Mouse (Mus musculus) C2C12 (cell line): Measurements from ENCODE around the gene Rbms3. TPM values are rescaled to one million over a fixed set of nuclear protein-coding genes. Genes with fewer than 3 reads are reported as not detected.

Experiments
- H3K27me3 ChIP-seq: one replicate; pipeline ENCODE4 v1.6.1; 2011; ENCODE audit not compliant: control insufficient read depth, insufficient read depth, insufficient read length
- H3K36me3 ChIP-seq: one replicate; pipeline ENCODE4 v1.6.1; 2011; ENCODE audit not compliant: control insufficient read depth, insufficient read depth
- H3K4me3 ChIP-seq: one replicate; pipeline ENCODE4 v1.5.1; 2011; ENCODE audit warnings: mild to moderate bottlenecking, control low read depth; ENCODE audit not compliant: poor library complexity, insufficient read depth, severe bottlenecking
- H3K79me2 ChIP-seq: one replicate; pipeline ENCODE4 v1.6.1; 2011; ENCODE audit not compliant: control insufficient read depth, insufficient read depth
- H3K79me3 ChIP-seq: one replicate; pipeline ENCODE4 v1.6.1; 2011; ENCODE audit warnings: low read depth, control low read depth
- H3ac ChIP-seq: one replicate; pipeline ENCODE3; 2011; ENCODE audit warnings: low read depth; ENCODE audit not compliant: control insufficient read depth, insufficient read length
- CEBPB ChIP-seq: IDR thresholded peaks from one replicate; pipeline ENCODE4 v1.6.1; 2011; ENCODE audit warnings: low read depth, mild to moderate bottlenecking, control low read depth, moderate library complexity
- CTCF ChIP-seq: IDR thresholded peaks from one replicate; pipeline ENCODE4 v1.5.1; 2011; ENCODE audit not compliant: control insufficient read depth, insufficient read depth, insufficient read length
- FOSL1 ChIP-seq: IDR thresholded peaks from one replicate; pipeline ENCODE4 v1.8.0; 2011; ENCODE audit warnings: mild to moderate bottlenecking, low read length; ENCODE audit not compliant: poor library complexity, insufficient read depth, severe bottlenecking
- MAX ChIP-seq: IDR thresholded peaks from one replicate; pipeline ENCODE4 v1.6.1; 2011; ENCODE audit warnings: mild to moderate bottlenecking, control low read depth
- MYOD1 ChIP-seq: IDR thresholded peaks from one replicate; pipeline ENCODE4 v1.6.1; 2011; ENCODE audit warnings: low read depth; ENCODE audit not compliant: control insufficient read depth, insufficient read length
- MYOG ChIP-seq: IDR thresholded peaks from one replicate; pipeline ENCODE4 v1.6.1; 2011; ENCODE audit not compliant: control insufficient read depth, insufficient read length; ENCODE audit errors: extremely low read depth
- USF1 ChIP-seq: IDR thresholded peaks from one replicate; pipeline ENCODE4 v1.6.1; 2011; ENCODE audit warnings: low read depth, mild to moderate bottlenecking, control low read depth, moderate library complexity
- polyA plus RNA-seq: library from polyadenylated mRNA; unstranded; fragments of >200 nt; fragmentation: generic; extraction: Trizol; gene quantifications from one replicate; pipeline ENCODE4 v1.2.1, GENCODE M21; 2012; ENCODE audit warnings: missing spikeins

Rbms3 gene
- polyA plus RNA-seq, 1 experiment: 2.7 TPM

DNA sequence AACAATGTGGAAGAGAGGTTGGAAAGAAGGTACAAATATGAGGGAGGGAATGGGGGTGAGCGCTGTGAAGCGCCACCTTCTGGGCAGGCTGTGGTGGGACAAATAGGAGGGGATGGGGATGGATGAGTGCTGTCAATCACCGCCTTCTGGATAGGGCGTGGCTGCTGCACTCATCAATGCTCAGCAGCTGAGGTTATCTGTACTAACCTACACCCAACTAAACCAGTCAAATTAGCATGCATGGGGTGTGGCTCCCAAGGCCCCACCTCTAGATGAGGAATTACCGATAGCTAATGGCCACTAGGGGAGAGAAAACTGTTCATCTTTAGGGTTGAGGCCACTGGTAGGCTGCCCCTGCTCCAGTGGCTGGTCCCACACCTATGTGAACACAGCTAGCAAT lies 274.2 kb downstream of the Rbms3 start:
- Histone ChIP-seq H3K79me3 (no peaks in the 10 kb centered on the region), H3K36me3 (no peaks in the 10 kb centered on the region), H3K27me3 (no peaks in the 10 kb centered on the region), H3ac (no peak overlapping the region), H3K4me3 (no peak overlapping the region), H3K79me2 (no peaks in the 10 kb centered on the region)
- TF ChIP-seq USF1: no peak
- TF ChIP-seq MYOG: no peak
- TF ChIP-seq FOSL1: no peak
- TF ChIP-seq MAX: no peak
- no peak for TF ChIP-seq CEBPB
- no peak for TF ChIP-seq CTCF
- TF ChIP-seq MYOD1: no peak

DNA sequence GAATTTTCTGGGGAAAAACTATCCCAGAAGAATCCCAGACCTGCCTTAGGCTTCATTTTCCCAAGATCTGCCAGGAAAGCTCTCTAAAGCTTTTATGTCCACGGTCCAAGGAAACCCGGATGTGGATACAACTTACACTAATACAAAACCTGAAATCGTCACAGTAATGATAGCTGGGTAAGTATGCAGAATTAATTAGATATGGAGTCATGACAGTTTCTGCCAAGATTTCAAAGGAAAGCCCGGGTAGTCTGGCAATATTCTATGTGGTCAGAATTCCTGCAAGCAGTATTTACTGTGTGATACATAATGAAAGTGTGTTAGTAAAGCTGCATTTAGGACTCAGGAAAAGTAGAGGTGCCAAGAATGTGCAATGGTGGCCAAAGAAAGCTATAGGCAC lies 287.4 kb downstream of the Rbms3 start:
- no peaks in the 10 kb centered on the region for H3K36me3 ChIP-seq
- H3K27me3 ChIP-seq: no peaks in the 10 kb centered on the region
- H3K4me3 ChIP-seq: no peak overlapping the region
- no peaks in the 10 kb centered on the region for H3K79me3 ChIP-seq
- TF ChIP-seq USF1 (no peak), CTCF (no peak), MYOD1 (no peak), MYOG (no peak), MAX (no peak)
- no peaks in the 10 kb centered on the region for H3K79me2 ChIP-seq
- H3ac ChIP-seq: no peak overlapping the region

DNA sequence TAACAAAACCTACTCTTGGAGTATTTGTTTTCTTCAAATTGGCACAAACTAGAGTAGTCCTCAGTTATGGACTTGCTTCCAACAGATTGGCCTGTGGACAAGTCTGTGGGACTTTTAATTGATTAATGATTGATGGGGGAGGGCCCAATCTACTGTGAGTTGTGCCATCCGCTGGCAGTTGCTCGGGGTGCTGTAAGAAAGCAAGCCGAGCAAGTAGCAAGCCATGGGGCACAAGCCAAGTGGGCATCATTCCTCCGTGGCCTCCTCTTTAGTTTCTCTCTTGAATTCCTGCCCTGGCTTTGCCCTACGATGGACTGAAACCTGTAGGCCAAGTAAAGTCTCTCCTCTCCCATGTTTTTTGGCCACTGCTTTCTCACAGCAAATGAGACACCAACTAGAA lies 299.0 kb downstream of the Rbms3 start:
- Histone ChIP-seq H3K79me3 (no peaks in the 10 kb centered on the region), H3K79me2 (no peaks in the 10 kb centered on the region), H3ac (no peak overlapping the region), H3K36me3 (no peaks in the 10 kb centered on the region), H3K4me3 (no peak overlapping the region), H3K27me3 (no peaks in the 10 kb centered on the region)
- TF ChIP-seq CTCF (no peak), USF1 (no peak), MAX (no peak), MYOD1 (no peak), CEBPB (no peak), MYOG (no peak), FOSL1 (no peak)

GRCm38 (mm10) chr9:117319271-117319670 lies 310.4 kb downstream of the Rbms3 start:
- Histone ChIP-seq H3ac (no peak overlapping the region), H3K4me3 (no peak overlapping the region), H3K27me3 (no peaks in the 10 kb centered on the region), H3K79me3 (no peaks in the 10 kb centered on the region), H3K79me2 (no peaks in the 10 kb centered on the region), H3K36me3 (no peaks in the 10 kb centered on the region)
- TF ChIP-seq FOSL1 (no peak), USF1 (no peak), MYOD1 (no peak), CEBPB (no peak), CTCF (no peak), MYOG (no peak), MAX (no peak)

DNA sequence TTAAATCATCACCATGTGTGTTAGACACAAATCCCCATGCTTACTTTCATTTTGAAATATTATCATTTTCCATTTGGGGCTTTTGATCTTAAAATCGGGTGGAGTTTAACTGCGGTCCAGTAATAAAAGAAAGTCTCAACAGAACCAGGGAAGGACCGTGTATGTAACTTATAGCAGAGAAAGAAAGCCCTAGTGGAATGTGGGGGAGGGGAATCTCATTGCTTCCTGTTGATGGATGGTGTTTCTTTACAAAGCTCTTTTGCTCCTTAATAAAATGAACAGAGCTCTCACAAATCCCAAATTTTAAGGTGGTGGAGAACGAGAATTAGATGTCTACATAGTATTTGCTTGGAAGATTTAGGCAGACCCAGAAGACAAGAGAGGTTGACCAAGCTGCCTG lies 311.3 kb downstream of the Rbms3 start:
- no peak for TF ChIP-seq MYOG
- no peak for TF ChIP-seq FOSL1
- TF ChIP-seq CTCF: no peak
- TF ChIP-seq MYOD1: no peak
- no peak for TF ChIP-seq MAX
- TF ChIP-seq CEBPB: no peak
- no peak for TF ChIP-seq USF1
- Histone ChIP-seq H3ac (no peak overlapping the region), H3K4me3 (no peak overlapping the region), H3K36me3 (no peaks in the 10 kb centered on the region), H3K27me3 (no peaks in the 10 kb centered on the region), H3K79me2 (no peaks in the 10 kb centered on the region), H3K79me3 (no peaks in the 10 kb centered on the region)

DNA sequence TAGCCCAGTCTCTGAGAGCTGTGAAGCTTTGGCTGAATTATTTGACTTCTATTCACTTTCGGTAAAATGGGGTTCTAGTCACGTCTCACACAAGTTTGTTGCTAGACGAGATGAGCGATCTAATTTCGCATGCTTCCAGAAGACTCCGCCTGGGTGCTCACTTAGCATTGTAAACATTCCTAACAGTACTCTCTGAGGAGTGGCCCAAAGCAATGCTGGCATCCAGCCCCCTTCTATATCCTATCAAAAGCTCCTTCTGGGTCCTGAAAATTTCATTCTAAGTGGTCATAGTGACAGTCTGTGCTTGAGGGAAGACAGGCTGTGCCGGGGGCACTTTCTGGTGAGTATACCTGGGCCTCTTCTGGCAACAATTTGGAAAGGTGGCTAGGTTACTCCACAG lies 312.5 kb downstream of the Rbms3 start:
- H3ac ChIP-seq: no peak overlapping the region
- H3K79me2 ChIP-seq: no peaks in the 10 kb centered on the region
- H3K36me3 ChIP-seq: no peaks in the 10 kb centered on the region
- no peaks in the 10 kb centered on the region for H3K27me3 ChIP-seq
- no peak overlapping the region for H3K4me3 ChIP-seq
- no peak for TF ChIP-seq FOSL1
- no peak for TF ChIP-seq USF1
- no peak for TF ChIP-seq MYOG
- TF ChIP-seq MAX: no peak
- TF ChIP-seq MYOD1: no peak
- no peak for TF ChIP-seq CEBPB
- TF ChIP-seq CTCF: no peak
- no peaks in the 10 kb centered on the region for H3K79me3 ChIP-seq
